Mouse (Mus musculus) adrenal gland (tissue): ENCODE results near the gene Tlr9.

Source experiments
- intact Hi-C: fragments of 180-260 bp; cut with DNase I; formaldehyde crosslinking; loops from one replicate; pipeline ENCODE4 v1.15.1; 2025

Gene Tlr9

GRCm38 (mm10) chr9:106203990-106204851, 18.2 kb upstream of the Tlr9 start:
- intact Hi-C loops: no loop called here

GRCm38 (mm10) chr9:106205713-106206290, 16.6 kb upstream of the Tlr9 start:
- intact Hi-C loops: no loop called here

GRCm38 (mm10) chr9:106206515-106206914, 15.9 kb upstream of the Tlr9 start:
- intact Hi-C loops: no loop called here

GRCm38 (mm10) chr9:106208181-106208580, 14.2 kb upstream of the Tlr9 start:
- intact Hi-C loops: no loop called here

- intact Hi-C loops: loop anchor here (5.0 kb wide), 1 partner anchor 38 kb away; the partner anchor contains the start of gene Wdr82
Observed at GRCm38 (mm10) chr9:106209954-106210353, 12.4 kb upstream of the Tlr9 start.

- intact Hi-C loops: loop anchor here (5.0 kb wide), 1 partner anchor 39 kb away; the partner anchor contains the start of gene Wdr82
Observed at GRCm38 (mm10) chr9:106210853-106211609, 11.4 kb upstream of the Tlr9 start.

GRCm38 (mm10) chr9:106211680-106212593, 10.5 kb upstream of the Tlr9 start:
- intact Hi-C loops: loop anchor here (5.0 kb wide), 1 partner anchor 40 kb away; the partner anchor contains the start of gene Wdr82

- intact Hi-C loops: loop anchor here (5.0 kb wide), 1 partner anchor 40 kb away; the partner anchor contains the start of gene Wdr82
Observed at GRCm38 (mm10) chr9:106212594-106212981, 9.8 kb upstream of the Tlr9 start.

- intact Hi-C loops: no loop called here
Observed at GRCm38 (mm10) chr9:106215341-106216125, 6.9 kb upstream of the Tlr9 start.

GRCm38 (mm10) chr9:106216971-106217370, 5.4 kb upstream of the Tlr9 start:
- intact Hi-C loops: no loop called here

- intact Hi-C loops: no loop called here
Observed at GRCm38 (mm10) chr9:106220894-106221523, 1.4 kb upstream of the Tlr9 start.

GRCm38 (mm10) chr9:106222994-106223393, 596 bp downstream of the Tlr9 start:
- intact Hi-C loops: no loop called here

- intact Hi-C loops: no loop called here
Observed at GRCm38 (mm10) chr9:106225469-106226150, 3.2 kb downstream of the Tlr9 start.

- intact Hi-C loops: no loop called here
Observed at GRCm38 (mm10) chr9:106226151-106226682, 3.8 kb downstream of the Tlr9 start.

GRCm38 (mm10) chr9:106227790-106228429, 5.5 kb downstream of the Tlr9 start:
- intact Hi-C loops: no loop called here

- intact Hi-C loops: no loop called here
Observed at GRCm38 (mm10) chr9:106230051-106230733, 7.8 kb downstream of the Tlr9 start.

GRCm38 (mm10) chr9:106230734-106231106, 8.3 kb downstream of the Tlr9 start:
- intact Hi-C loops: no loop called here
